Comparison of ENCODE assay signal across 29 mouse cellular contexts in the genomic region with DNA sequence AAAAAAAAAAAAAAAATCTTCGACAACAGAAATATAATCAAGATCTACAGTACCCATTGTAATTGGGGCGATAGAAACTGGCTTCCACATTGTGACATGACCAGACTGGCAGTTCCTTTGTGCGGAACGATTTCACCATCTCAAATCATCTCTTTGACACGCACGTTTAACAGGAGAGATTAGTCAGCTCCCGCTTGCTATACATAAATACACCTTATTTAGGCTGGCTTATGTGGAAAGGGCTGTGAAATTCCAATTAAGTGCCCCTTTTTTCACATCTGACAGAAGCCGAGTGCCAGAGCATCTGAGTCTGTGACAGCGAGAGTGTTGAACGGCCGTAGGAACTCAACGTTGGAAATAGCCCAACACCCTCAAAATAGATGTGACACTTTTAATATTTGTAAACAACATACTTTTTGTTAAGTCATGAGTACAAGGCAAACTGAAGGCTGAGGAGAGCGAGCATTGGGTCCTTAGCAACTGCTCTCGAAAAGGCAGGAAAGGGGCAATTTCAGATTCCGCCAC. TPM values are rescaled to one million over a fixed set of nuclear protein-coding genes. Genes with fewer than 3 reads are reported as not detected.
A peak's percentile ranks its signal among the peaks of the same experiment; 100 is the strongest.
DNase-seq lines count a peak whose midpoint lies in the region; ATAC-seq lines count a peak whose summit lies in the region.
"Had no signal": no experiment of that assay in that cellular context is flagged by ENCODE, and none has a peak within 500 bp of the region (broad histone marks: within the 10 kb centered on the region; RNA-seq: fewer than 3 reads in every experiment).

No protein-coding gene starts in this region.

- peaks cover 26% of the 10 kb centered on the region for H3K4me1 ChIP-seq in forebrain, embryonic 11.5 days (replicated peaks; ENCODE audit: control insufficient read depth, insufficient read depth, low read length)
- peaks cover 24% of the 10 kb centered on the region for H3K4me1 ChIP-seq in forebrain, embryonic 15.5 days
- H3K4me1 ChIP-seq in midbrain, embryonic 10.5 days: peaks cover 39% of the 10 kb centered on the region
- H3K4me1 ChIP-seq in midbrain, embryonic 15.5 days: peaks cover 11% of the 10 kb centered on the region
- H3K4me1 ChIP-seq in midbrain, embryonic 13.5 days (replicated peaks): peaks cover 20% of the 10 kb centered on the region
- H3K4me1 ChIP-seq: heart, embryonic 10.5 days; heart, embryonic 15.5 days had no signal

- no peak for DNase-seq in forebrain, embryonic 11.5 days (ENCODE audit: low spot score)
- peak; percentile 24 for DNase-seq in midbrain, embryonic 10.5 days (ENCODE audit: low spot score)
- no peak for DNase-seq in lung, postnatal 36 days
- no peak for DNase-seq in left cerebral cortex, adult 11 months (ENCODE audit: low spot score)
- DNase-seq: adrenal gland, postnatal 36 days; cerebellum, adult 2 months; cerebellum, postnatal 14 days; gastrocnemius, postnatal 25 days; heart, adult 11 months; kidney, adult 2 months; kidney, postnatal 4 days; liver; lung, adult 2 months; lung, postnatal 10 days; thymus, postnatal 4 days had no signal

- H3K27ac ChIP-seq in forebrain, embryonic 11.5 days (ENCODE audit: low read depth, low read length): no peak overlapping the region
- H3K27ac ChIP-seq in forebrain, embryonic 15.5 days (replicated peaks): no peak overlapping the region
- H3K27ac ChIP-seq in midbrain, embryonic 10.5 days (replicated peaks): no peak overlapping the region
- H3K27ac ChIP-seq in midbrain, embryonic 15.5 days: no peak overlapping the region
- no peak overlapping the region for H3K27ac ChIP-seq in midbrain, embryonic 13.5 days
- H3K27ac ChIP-seq: embryonic facial prominence, embryonic 12.5 days; heart, embryonic 10.5 days; heart, embryonic 15.5 days; liver, embryonic 14.5 days; neural tube, embryonic 12.5 days had no signal

- no peak overlapping the region for H3K4me3 ChIP-seq in forebrain, embryonic 11.5 days (ENCODE audit: low read depth, low read length)
- H3K4me3 ChIP-seq in forebrain, embryonic 15.5 days: no peak overlapping the region
- H3K4me3 ChIP-seq in midbrain, embryonic 10.5 days: no peak overlapping the region
- H3K4me3 ChIP-seq in midbrain, embryonic 15.5 days: no peak overlapping the region
- no peak overlapping the region for H3K4me3 ChIP-seq in midbrain, embryonic 13.5 days (replicated peaks)
- H3K4me3 ChIP-seq: embryonic facial prominence, embryonic 12.5 days; erythroblast, embryonic 14.5 days; heart, embryonic 10.5 days; heart, embryonic 15.5 days; myocyte; neural tube, embryonic 12.5 days had no signal

- no peak overlapping the region for H3K9ac ChIP-seq in forebrain, embryonic 11.5 days (ENCODE audit: low read length)
- H3K9ac ChIP-seq in forebrain, embryonic 15.5 days (replicated peaks): no peak overlapping the region
- no peak overlapping the region for H3K9ac ChIP-seq in midbrain, embryonic 15.5 days
- H3K9ac ChIP-seq in midbrain, embryonic 13.5 days (replicated peaks): no peak overlapping the region
- H3K9ac ChIP-seq: embryonic facial prominence, embryonic 12.5 days; heart, embryonic 15.5 days; liver, embryonic 14.5 days; neural tube, embryonic 12.5 days had no signal

- WGBS in forebrain, embryonic 11.5 days: 33% methylated on average over 15 of the region's 15 CpGs
- WGBS in forebrain, embryonic 15.5 days: 19% methylated on average over 15 of the region's 15 CpGs
- 56% methylated on average over 15 of the region's 15 CpGs for WGBS in midbrain, embryonic 10.5 days
- 30% methylated on average over 15 of the region's 15 CpGs for WGBS in midbrain, embryonic 15.5 days
- WGBS in midbrain, embryonic 13.5 days: 31% methylated on average over 15 of the region's 15 CpGs

- ATAC-seq in forebrain, embryonic 11.5 days (replicated peaks; ENCODE audit: low FRiP score): no peak
- no peak for ATAC-seq in forebrain, embryonic 15.5 days (replicated peaks)
- ATAC-seq in midbrain, embryonic 15.5 days (replicated peaks): no peak
- ATAC-seq in midbrain, embryonic 13.5 days: peak; percentile 30; the same call in 1 of the 2 replicates
- ATAC-seq: CD4-positive, CD25-positive, alpha-beta regulatory T cell, adult 4 months; hindbrain, embryonic 16.5 days had no signal

- H3K27me3 ChIP-seq in forebrain, embryonic 11.5 days (ENCODE audit: control insufficient read depth, insufficient read depth, low read length): peaks cover 20% of the 10 kb centered on the region; the same call in 1 of the 2 replicates
- peaks cover 24% of the 10 kb centered on the region for H3K27me3 ChIP-seq in forebrain, embryonic 15.5 days
- H3K27me3 ChIP-seq in midbrain, embryonic 10.5 days (ENCODE audit: low read depth, poor library complexity, severe bottlenecking): peaks cover 98% of the 10 kb centered on the region
- peaks cover 80% of the 10 kb centered on the region for H3K27me3 ChIP-seq in midbrain, embryonic 15.5 days (replicated peaks)
- peaks cover 95% of the 10 kb centered on the region for H3K27me3 ChIP-seq in midbrain, embryonic 13.5 days

- 0 out of 2 replicates have a peak overlapping the region, but pooled peaks have one; percentile 11 for H3K4me2 ChIP-seq in forebrain, embryonic 11.5 days (ENCODE audit: low read depth, low read length, severe bottlenecking)
- H3K4me2 ChIP-seq in forebrain, embryonic 15.5 days (replicated peaks): no peak overlapping the region
- H3K4me2 ChIP-seq in midbrain, embryonic 15.5 days: no peak overlapping the region
- no peak overlapping the region for H3K4me2 ChIP-seq in midbrain, embryonic 13.5 days (replicated peaks)
- H3K4me2 ChIP-seq: embryonic facial prominence, embryonic 12.5 days; heart, embryonic 15.5 days; neural tube, embryonic 12.5 days had no signal

- H3K9me3 ChIP-seq in forebrain, embryonic 11.5 days (ENCODE audit: control insufficient read depth, low read length): no peaks in the 10 kb centered on the region
- no peaks in the 10 kb centered on the region for H3K9me3 ChIP-seq in forebrain, embryonic 15.5 days
- no peaks in the 10 kb centered on the region for H3K9me3 ChIP-seq in midbrain, embryonic 10.5 days (replicated peaks)
- no peaks in the 10 kb centered on the region for H3K9me3 ChIP-seq in midbrain, embryonic 15.5 days
- no peaks in the 10 kb centered on the region for H3K9me3 ChIP-seq in midbrain, embryonic 13.5 days
- H3K9me3 ChIP-seq: embryonic facial prominence, embryonic 12.5 days; heart, embryonic 10.5 days; heart, embryonic 15.5 days; neural tube, embryonic 12.5 days had no signal

- H3K36me3 ChIP-seq in forebrain, embryonic 11.5 days (ENCODE audit: control insufficient read depth, insufficient read depth, low read length): no peaks in the 10 kb centered on the region
- H3K36me3 ChIP-seq in forebrain, embryonic 15.5 days: no peaks in the 10 kb centered on the region
- no peaks in the 10 kb centered on the region for H3K36me3 ChIP-seq in midbrain, embryonic 10.5 days
- no peaks in the 10 kb centered on the region for H3K36me3 ChIP-seq in midbrain, embryonic 15.5 days (replicated peaks)
- no peaks in the 10 kb centered on the region for H3K36me3 ChIP-seq in midbrain, embryonic 13.5 days
- H3K36me3 ChIP-seq: embryonic facial prominence, embryonic 12.5 days; heart, embryonic 10.5 days; heart, embryonic 15.5 days; neural tube, embryonic 12.5 days had no signal

RNA-seq across cellular contexts. Expression of gene Dbx2, which starts 12.2 kb away (rescaled TPM):
- polyA plus RNA-seq in forebrain, embryonic 11.5 days (2014; fragmentation: Nextera tagmentation; extraction: Ambion mirVana): 0.44 and 1.3 TPM in 2 replicates
- 0.32 and 1.3 TPM in 2 replicates for polyA plus RNA-seq in forebrain, embryonic 15.5 days (2015; fragmentation: Nextera tagmentation; extraction: Ambion mirVana)
- polyA plus RNA-seq in midbrain, embryonic 10.5 days (2016; fragmentation: Nextera tagmentation; extraction: Ambion mirVana): 3.2 and 3.6 TPM in 2 replicates
- 6.9 and 8.6 TPM in 2 replicates for polyA plus RNA-seq in midbrain, embryonic 15.5 days (2015; fragmentation: Nextera tagmentation; extraction: Ambion mirVana)
- polyA plus RNA-seq in midbrain, embryonic 13.5 days (2015; fragmentation: Nextera tagmentation; extraction: Ambion mirVana): 0.49 and 1.5 TPM in 2 replicates
- polyA plus RNA-seq: CD4-positive, CD25-positive, alpha-beta regulatory T cell, adult 4 months; erythroblast, embryonic 14.5 days; heart, embryonic 10.5 days; heart, embryonic 15.5 days; intestine, embryonic 14.5 days; kidney, adult 2 months; kidney, embryonic 16.5 days; liver, embryonic 14.5 days; lung, adult 2 months; myocyte had no signal
